Mouse (Mus musculus) brain, adult 10 weeks (tissue): ENCODE results near the gene Phf14. TPM values are rescaled to one million over a fixed set of nuclear protein-coding genes. Genes with fewer than 3 reads are reported as not detected.

ENCODE experiments used
- polyA plus RNA-seq: library from polyadenylated mRNA; stranded (reverse); fragments of 350-450 nt; fragmentation: Illumina TruSeq; extraction: RNeasy Lipid Tissue Mini Kit (QIAGEN cat#74804); gene quantifications from one replicate; pipeline ENCODE4 v1.2.3, GENCODE M21; 2015; ENCODE audit warnings: low read depth, low replicate concordance

Phf14 gene
- polyA plus RNA-seq, result 46.8 TPM

GRCm38 (mm10) chr6:11907269-11908032 is at the start of gene Phf14, which contains the start of gene Ndufa4:
Gene Phf14 (plus strand): TSS chr6:11907809.
Gene Ndufa4 (minus strand): TSS chr6:11907497.

Other genes starting within 250 kb of the Phf14 start
- gene Ndufa4, start 312 bp upstream of the Phf14 start, polyA plus RNA-seq, result 1,409 TPM